Mouse (Mus musculus) regulatory T cell (primary cell): ENCODE measurements around the gene Edn3.

ENCODE experiments used
- in situ Hi-C: fragments of 300-600 bp; cut with MboI, MseI; formaldehyde crosslinking; loops from one replicate; pipeline ENCODE4 v1.15.1; 2025; ENCODE audit warnings: high pct_unique_total_duplicates

The Edn3 gene

GRCm38 (mm10) chr2:174760479-174761121 lies at the start of gene Edn3:
Edn3 (plus strand) TSS chr2:174760619.
- in situ Hi-C loops, result no loop called here

GRCm38 (mm10) chr2:174712043-174712442 lies 48.4 kb upstream of the Edn3 start:
- in situ Hi-C loops, result no loop called here

GRCm38 (mm10) chr2:174715938-174716337 lies 44.5 kb upstream of the Edn3 start:
- in situ Hi-C loops, result no loop called here

GRCm38 (mm10) chr2:174717857-174718256 lies 42.6 kb upstream of the Edn3 start:
- in situ Hi-C loops, result no loop called here

- in situ Hi-C loops, result no loop called here
Observed at GRCm38 (mm10) chr2:174727114-174727823, 33.1 kb upstream of the Edn3 start.

- in situ Hi-C loops, result no loop called here
Observed at GRCm38 (mm10) chr2:174731939-174732338, 28.5 kb upstream of the Edn3 start.

- in situ Hi-C loops, result no loop called here
Observed at GRCm38 (mm10) chr2:174735270-174735669, 25.1 kb upstream of the Edn3 start.

GRCm38 (mm10) chr2:174747182-174747581 lies 13.2 kb upstream of the Edn3 start:
- in situ Hi-C loops, result no loop called here

- in situ Hi-C loops, result no loop called here
Observed at GRCm38 (mm10) chr2:174748381-174748780, 12.0 kb upstream of the Edn3 start.

- in situ Hi-C loops, result no loop called here
Observed at GRCm38 (mm10) chr2:174753197-174753596, 7.2 kb upstream of the Edn3 start.

- in situ Hi-C loops, result no loop called here
Observed at GRCm38 (mm10) chr2:174754231-174754630, 6.2 kb upstream of the Edn3 start.

- in situ Hi-C loops, result no loop called here
Observed at GRCm38 (mm10) chr2:174759189-174759588, 1.2 kb upstream of the Edn3 start.

GRCm38 (mm10) chr2:174761452-174762101 lies 1.2 kb downstream of the Edn3 start:
- in situ Hi-C loops, result no loop called here

- in situ Hi-C loops, result no loop called here
Observed at GRCm38 (mm10) chr2:174762310-174762709, 1.9 kb downstream of the Edn3 start.

- in situ Hi-C loops, result no loop called here
Observed at GRCm38 (mm10) chr2:174768891-174769528, 8.6 kb downstream of the Edn3 start.

GRCm38 (mm10) chr2:174774177-174775111 lies 14.0 kb downstream of the Edn3 start:
- in situ Hi-C loops, result no loop called here

GRCm38 (mm10) chr2:174782016-174782415 lies 21.6 kb downstream of the Edn3 start:
- in situ Hi-C loops, result no loop called here

- in situ Hi-C loops, result no loop called here
Observed at GRCm38 (mm10) chr2:174782880-174783279, 22.5 kb downstream of the Edn3 start.

GRCm38 (mm10) chr2:174788830-174789229 lies 28.4 kb downstream of the Edn3 start:
- in situ Hi-C loops, result no loop called here

- in situ Hi-C loops, result no loop called here
Observed at GRCm38 (mm10) chr2:174792436-174793125, 32.2 kb downstream of the Edn3 start.

GRCm38 (mm10) chr2:174793181-174793580 lies 32.8 kb downstream of the Edn3 start:
- in situ Hi-C loops, result no loop called here
